In genomic region chr9:116375658-116376357, GRCm38 (mm10) we compare ENCODE assay signal across 8 mouse cellular contexts.
A peak's percentile ranks its signal among the peaks of the same experiment; 100 is the strongest.
DNase-seq lines count a peak whose midpoint lies in the region; ATAC-seq and TF ChIP-seq lines count a peak whose summit lies in the region.

No protein-coding gene starts in this region.

- no peaks in the 10 kb centered on the region for H3K9me3 ChIP-seq in embryonic facial prominence, embryonic 12.5 days
- H3K9me3 ChIP-seq in embryonic facial prominence, embryonic 10.5 days: no peaks in the 10 kb centered on the region
- no peaks in the 10 kb centered on the region for H3K9me3 ChIP-seq in forebrain, postnatal 0 days (ENCODE audit: low read length)
- H3K9me3 ChIP-seq in hindbrain, embryonic 16.5 days (ENCODE audit: control insufficient read depth, low read length): no peaks in the 10 kb centered on the region
- no peaks in the 10 kb centered on the region for H3K9me3 ChIP-seq in midbrain, embryonic 16.5 days (replicated peaks; ENCODE audit: control insufficient read depth, low read length, poor library complexity, severe bottlenecking)

- no peaks in the 10 kb centered on the region for H3K4me1 ChIP-seq in embryonic facial prominence, embryonic 12.5 days
- H3K4me1 ChIP-seq in embryonic facial prominence, embryonic 10.5 days: no peaks in the 10 kb centered on the region
- no peaks in the 10 kb centered on the region for H3K4me1 ChIP-seq in forebrain, postnatal 0 days (ENCODE audit: insufficient read depth)
- peaks cover 2% of the 10 kb centered on the region; the same call in 1 of the 2 replicates for H3K4me1 ChIP-seq in hindbrain, embryonic 16.5 days (ENCODE audit: control insufficient read depth, insufficient read depth, low read depth, low read length)
- no peaks in the 10 kb centered on the region for H3K4me1 ChIP-seq in midbrain, embryonic 16.5 days (ENCODE audit: control insufficient read depth, insufficient read depth, low read length)

- H3K9ac ChIP-seq in embryonic facial prominence, embryonic 12.5 days: no peak overlapping the region
- no peak overlapping the region for H3K9ac ChIP-seq in forebrain, postnatal 0 days
- no peak overlapping the region for H3K9ac ChIP-seq in hindbrain, embryonic 16.5 days (ENCODE audit: low read depth, low read length)
- no peak overlapping the region for H3K9ac ChIP-seq in midbrain, embryonic 16.5 days (ENCODE audit: low read depth, low read length)

- H3K27me3 ChIP-seq in embryonic facial prominence, embryonic 12.5 days: no peaks in the 10 kb centered on the region
- H3K27me3 ChIP-seq in embryonic facial prominence, embryonic 10.5 days (replicated peaks; ENCODE audit: low read depth, poor library complexity, severe bottlenecking): no peaks in the 10 kb centered on the region
- no peaks in the 10 kb centered on the region for H3K27me3 ChIP-seq in forebrain, postnatal 0 days (ENCODE audit: insufficient read depth, low read length)
- no peaks in the 10 kb centered on the region for H3K27me3 ChIP-seq in hindbrain, embryonic 16.5 days (replicated peaks; ENCODE audit: control insufficient read depth, insufficient read depth, low read length)
- no peaks in the 10 kb centered on the region for H3K27me3 ChIP-seq in midbrain, embryonic 16.5 days (ENCODE audit: control insufficient read depth, insufficient read depth, low read depth, low read length)

- no peak overlapping the region for H3K4me3 ChIP-seq in embryonic facial prominence, embryonic 12.5 days
- H3K4me3 ChIP-seq in embryonic facial prominence, embryonic 10.5 days: no peak overlapping the region
- H3K4me3 ChIP-seq in forebrain, postnatal 0 days (ENCODE audit: low read depth, low read length): no peak overlapping the region
- no peak overlapping the region for H3K4me3 ChIP-seq in hindbrain, embryonic 16.5 days (ENCODE audit: low read length)
- no peak overlapping the region for H3K4me3 ChIP-seq in midbrain, embryonic 16.5 days (ENCODE audit: low read depth, low read length)

- DNase-seq in embryonic facial prominence, embryonic 10.5 days (ENCODE audit: low spot score): no peak
- DNase-seq in adrenal gland, postnatal 14 days: peak; percentile 91
- peak; percentile 67 for DNase-seq in forebrain, postnatal 0 days
- peak; percentile 69 to 85 for DNase-seq in left cerebral cortex, postnatal 10 days (ENCODE audit: extremely low spot score in 1 of 2, low spot score in 2 of 2)
- DNase-seq in urinary bladder, postnatal 25 days (ENCODE audit: low spot score): peak; percentile 66

- TF ChIP-seq CTCF in forebrain, postnatal 0 days (IDR thresholded peaks at IDR 0.05; ENCODE audit: low read depth): no peak

- H3K4me2 ChIP-seq in embryonic facial prominence, embryonic 12.5 days (replicated peaks): no peak overlapping the region
- H3K4me2 ChIP-seq in forebrain, postnatal 0 days (ENCODE audit: low read depth): no peak overlapping the region
- no peak overlapping the region for H3K4me2 ChIP-seq in hindbrain, embryonic 16.5 days (ENCODE audit: low read length)
- H3K4me2 ChIP-seq in midbrain, embryonic 16.5 days (ENCODE audit: low read length): no peak overlapping the region

- intact Hi-C loops in left cerebral cortex, postnatal 10 days (cut with DNase I): no loop called here

- 63% methylated on average over 12 of the region's 12 CpGs for WGBS in embryonic facial prominence, embryonic 12.5 days
- WGBS in embryonic facial prominence, embryonic 10.5 days: 79% methylated on average over 12 of the region's 12 CpGs
- WGBS in forebrain, postnatal 0 days: 38% methylated on average over 12 of the region's 12 CpGs
- WGBS in hindbrain, embryonic 16.5 days: 55% methylated on average over 12 of the region's 12 CpGs
- 60% methylated on average over 12 of the region's 12 CpGs for WGBS in midbrain, embryonic 16.5 days

- 0 out of 2 replicates have a peak overlapping the region, but pooled peaks have one; percentile 2 for H3K27ac ChIP-seq in embryonic facial prominence, embryonic 12.5 days
- no peak overlapping the region for H3K27ac ChIP-seq in embryonic facial prominence, embryonic 10.5 days (replicated peaks)
- H3K27ac ChIP-seq in forebrain, postnatal 0 days (ENCODE audit: low read depth, low read length): no peak overlapping the region
- H3K27ac ChIP-seq in hindbrain, embryonic 16.5 days (ENCODE audit: low read depth, low read length): no peak overlapping the region
- no peak overlapping the region for H3K27ac ChIP-seq in midbrain, embryonic 16.5 days (ENCODE audit: low read length)

- no peaks in the 10 kb centered on the region for H3K36me3 ChIP-seq in embryonic facial prominence, embryonic 12.5 days
- no peaks in the 10 kb centered on the region for H3K36me3 ChIP-seq in embryonic facial prominence, embryonic 10.5 days (replicated peaks)
- H3K36me3 ChIP-seq in forebrain, postnatal 0 days (ENCODE audit: insufficient read depth): no peaks in the 10 kb centered on the region
- no peaks in the 10 kb centered on the region for H3K36me3 ChIP-seq in hindbrain, embryonic 16.5 days (ENCODE audit: control insufficient read depth, insufficient read depth, low read length)
- H3K36me3 ChIP-seq in midbrain, embryonic 16.5 days (ENCODE audit: control insufficient read depth, insufficient read depth, low read length): no peaks in the 10 kb centered on the region

- no peak for ATAC-seq in embryonic facial prominence, embryonic 12.5 days (ENCODE audit: insufficient number of reproducible peaks, insufficient read depth, low FRiP score, low TSS enrichment)
- ATAC-seq in forebrain, postnatal 0 days: peak; percentile 82
- ATAC-seq in hindbrain, embryonic 16.5 days: peak; percentile 81; the same call in 1 of the 2 replicates
- ATAC-seq in midbrain, embryonic 16.5 days: peak; percentile 71; the same call in 1 of the 2 replicates
